Mouse (Mus musculus) ovary, postnatal 10 days (tissue): ENCODE data around the gene Derl3.

ENCODE experiments used
- DNase-seq: peaks from one replicate; pipeline ENCODE4 v3.0.0; 2022; ENCODE audit warnings: low spot score

Derl3 gene

GRCm38 (mm10) chr10:75941042-75941824 lies 48.0 kb downstream of the Derl3 start:
- no peak for DNase-seq

GRCm38 (mm10) chr10:75942736-75943477 lies 49.7 kb downstream of the Derl3 start, which contains the start of gene Vpreb3:
Vpreb3 (plus strand) TSS chr10:75943057.
- no peak for DNase-seq

GRCm38 (mm10) chr10:75944066-75944772 lies 51.0 kb downstream of the Derl3 start:
- DNase-seq, result no peak

- no peak for DNase-seq
These were observed 52.0 kb downstream of the Derl3 start for GRCm38 (mm10) chr10:75945213-75945612.
